Mouse (Mus musculus): Measurements from ENCODE around the gene Acly. TPM values are rescaled to one million over a fixed set of nuclear protein-coding genes. Genes with fewer than 3 reads are reported as not detected.

The Acly gene
- total RNA-seq, 2 experiments from 2014 or later: 127 to 134 TPM

DNA sequence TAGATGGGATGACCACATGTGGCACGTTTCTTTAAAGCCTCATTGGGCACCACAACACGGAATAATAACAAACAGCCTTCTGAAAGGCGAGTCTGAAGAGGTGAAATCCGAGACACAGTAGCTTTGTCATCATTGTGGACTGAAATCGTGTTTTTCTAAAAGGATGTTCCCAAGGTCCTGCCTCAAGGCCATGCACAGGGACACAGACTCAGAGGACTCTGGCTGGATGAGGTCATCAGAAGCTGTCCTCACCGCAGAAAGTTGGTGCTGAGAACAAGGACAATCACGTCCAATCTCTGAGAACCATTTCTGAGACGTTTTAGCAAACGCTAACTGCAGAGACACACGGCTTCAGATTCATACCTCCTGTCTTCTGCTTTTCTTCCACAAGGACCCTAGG is 14.1 kb downstream of the Acly start:
- no peak for DNase-seq (ENCODE audit: low spot score in 2 of 2)

DNA sequence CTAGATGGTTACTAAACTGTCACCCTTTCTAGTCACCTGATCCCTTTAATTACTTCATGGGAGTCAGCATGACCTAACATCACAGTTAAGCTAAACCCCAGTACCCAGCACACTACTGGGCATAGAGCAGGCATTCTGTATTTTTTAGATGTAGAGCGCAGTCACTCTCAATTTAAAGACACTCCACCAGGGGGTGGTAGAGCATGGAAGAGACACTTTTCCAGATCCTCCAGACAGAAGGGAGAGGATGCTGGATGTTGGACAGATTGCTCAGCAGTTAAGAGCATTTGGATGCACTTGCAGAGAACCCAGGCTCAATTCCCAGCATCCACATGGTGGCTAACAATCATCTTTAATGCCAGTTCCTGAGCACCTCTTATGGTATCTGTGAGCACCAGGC is 15.4 kb downstream of the Acly start:
- peak; percentile 51 to 70 for DNase-seq (ENCODE audit: low spot score in 2 of 2)

GRCm38 (mm10) chr11:100510556-100510955 is 17.2 kb downstream of the Acly start:
- no peak for DNase-seq (ENCODE audit: low spot score in 2 of 2)

- no peak for DNase-seq (ENCODE audit: low spot score in 2 of 2)
These were observed 21.8 kb downstream of the Acly start for GRCm38 (mm10) chr11:100505997-100506396.

GRCm38 (mm10) chr11:100504990-100505660 is 22.7 kb downstream of the Acly start:
- DNase-seq (ENCODE audit: low spot score in 2 of 2): no peak

- no peak for DNase-seq (ENCODE audit: low spot score in 2 of 2)
These were observed 26.5 kb downstream of the Acly start for GRCm38 (mm10) chr11:100501321-100501720.

- DNase-seq (ENCODE audit: low spot score in 2 of 2): no peak
These were observed 27.1 kb downstream of the Acly start for GRCm38 (mm10) chr11:100500651-100501050.

- no peak for DNase-seq (ENCODE audit: low spot score in 2 of 2)
These were observed 27.6 kb downstream of the Acly start for GRCm38 (mm10) chr11:100500241-100500640.

DNA sequence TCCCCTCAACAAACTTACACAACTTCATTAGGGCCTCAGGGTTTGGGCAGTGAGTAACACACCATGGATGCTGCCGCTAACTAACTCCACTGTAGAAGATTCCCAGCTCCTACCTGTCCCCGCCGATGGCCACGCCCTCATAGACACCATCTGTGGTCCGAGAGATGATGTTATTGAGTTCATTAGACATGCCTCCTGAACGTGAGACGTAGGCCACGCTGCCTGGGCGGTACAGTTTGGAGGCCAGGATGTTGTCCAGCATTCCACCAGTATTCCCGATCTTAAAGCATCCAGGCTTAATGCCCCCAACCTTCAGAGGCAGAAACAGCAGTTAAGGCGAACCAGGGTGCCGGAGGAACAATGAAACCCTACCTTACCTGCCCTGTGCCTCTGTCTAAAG is 34.0 kb downstream of the Acly start:
- no peak for DNase-seq (ENCODE audit: low spot score in 2 of 2)

- no peak for DNase-seq (ENCODE audit: low spot score in 2 of 2)
These were observed 36.8 kb downstream of the Acly start for GRCm38 (mm10) chr11:100490951-100491350.

- DNase-seq (ENCODE audit: low spot score in 2 of 2): no peak
These were observed 41.8 kb downstream of the Acly start for GRCm38 (mm10) chr11:100485801-100486538.

- DNase-seq (ENCODE audit: low spot score in 2 of 2): no peak
These were observed 43.3 kb downstream of the Acly start for GRCm38 (mm10) chr11:100484461-100484860.

DNA sequence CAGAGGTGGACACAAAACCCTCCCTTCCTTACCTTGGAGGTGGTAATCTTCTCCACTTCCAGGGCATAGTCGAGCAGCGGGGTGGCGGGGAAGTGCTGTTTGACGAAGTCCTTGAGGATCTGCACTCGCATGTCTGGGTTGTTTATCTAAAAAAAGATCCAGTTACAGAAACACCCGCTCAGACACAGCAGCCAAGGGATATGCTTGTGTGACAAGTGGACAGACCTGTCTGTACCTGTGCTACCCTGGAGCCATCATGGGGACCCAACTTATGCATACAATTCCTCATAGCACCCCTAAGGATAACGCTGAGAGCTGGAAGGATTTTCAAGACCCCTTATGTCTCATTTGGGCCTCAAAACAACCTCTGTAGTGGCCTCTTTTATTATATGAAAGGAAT is 48.6 kb downstream of the Acly start:
- DNase-seq (ENCODE audit: low spot score in 2 of 2): no peak

DNA sequence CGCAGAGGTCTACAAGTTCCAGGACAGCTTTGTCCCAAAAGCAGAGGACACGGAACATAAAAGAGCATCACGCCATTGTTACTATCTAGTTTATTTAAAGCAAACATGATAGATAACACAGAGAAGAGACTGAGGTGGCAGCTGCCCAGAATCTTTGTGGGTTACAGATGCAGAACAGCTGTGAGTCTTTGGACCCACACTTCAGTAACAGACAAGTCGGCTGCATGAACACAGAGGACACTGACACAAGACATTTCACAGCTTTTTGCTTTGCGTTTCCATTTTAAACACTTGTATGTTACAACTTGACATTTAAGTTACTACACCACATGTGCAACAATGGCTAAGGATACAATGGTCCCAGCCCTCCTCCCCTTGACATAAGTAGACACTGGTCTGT is 51.5 kb downstream of the Acly start:
- no peak for DNase-seq (ENCODE audit: low spot score in 2 of 2)

DNA sequence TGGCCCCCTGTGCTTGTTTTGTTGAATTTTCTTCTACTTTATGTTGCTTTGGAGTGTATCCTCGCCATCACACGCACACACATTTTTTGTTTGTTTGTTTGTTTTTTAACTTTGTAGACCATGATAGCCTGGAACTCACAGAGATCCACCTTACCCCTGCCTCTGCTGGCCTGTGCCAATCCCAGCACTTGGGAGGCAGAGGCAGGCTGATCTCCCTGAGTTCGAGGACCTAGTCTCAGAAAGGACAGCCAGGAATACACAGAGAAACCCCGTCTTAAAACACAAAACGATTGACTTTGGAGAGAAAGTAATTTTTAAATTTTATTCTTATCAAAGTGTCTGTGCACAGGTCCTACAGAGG is 54.9 kb downstream of the Acly start:
- DNase-seq (ENCODE audit: low spot score in 2 of 2): no peak

DNA sequence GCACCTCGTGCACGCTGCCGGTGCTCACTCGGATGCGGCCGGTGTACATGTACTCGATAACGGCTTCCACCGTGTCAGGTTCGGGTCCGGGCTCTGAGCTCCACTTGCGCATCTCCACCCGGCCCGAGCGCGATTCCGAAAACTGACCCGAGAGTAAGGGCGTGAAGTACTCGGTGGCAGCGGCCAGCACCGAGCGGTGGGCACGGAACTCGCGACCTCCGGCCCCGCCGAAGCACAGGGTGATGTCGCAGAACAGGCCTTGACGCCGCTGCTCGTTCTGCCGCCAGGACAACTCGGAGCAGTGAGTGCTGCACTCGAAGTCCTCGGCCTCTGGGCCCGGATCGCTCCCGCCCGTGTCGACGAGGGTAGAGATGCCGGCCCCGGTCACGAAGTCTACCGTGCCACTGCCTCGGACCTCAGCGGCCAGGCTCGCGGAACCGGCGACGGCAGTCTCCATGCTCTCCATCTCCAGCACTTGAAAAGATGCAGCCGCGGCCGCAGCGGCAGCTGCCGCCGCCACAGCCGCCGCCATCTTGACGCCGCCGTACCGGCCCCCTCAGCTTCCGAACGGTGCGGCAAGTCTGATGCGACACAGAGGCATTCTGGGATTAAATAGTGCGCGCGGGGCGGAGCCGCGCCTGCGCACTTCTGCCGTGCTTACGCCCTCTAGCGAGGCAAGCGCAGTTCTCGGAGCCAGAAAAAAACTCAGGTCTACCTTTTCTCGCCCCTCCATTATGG is 55.4 kb downstream of the Acly start, which contains the start of gene Klhl11:
TSS of gene Klhl11 (minus strand) at position 545 of the 738 bp plus-strand sequence.
- peak; percentile 89 to 94 for DNase-seq (ENCODE audit: low spot score in 2 of 2)

DNA sequence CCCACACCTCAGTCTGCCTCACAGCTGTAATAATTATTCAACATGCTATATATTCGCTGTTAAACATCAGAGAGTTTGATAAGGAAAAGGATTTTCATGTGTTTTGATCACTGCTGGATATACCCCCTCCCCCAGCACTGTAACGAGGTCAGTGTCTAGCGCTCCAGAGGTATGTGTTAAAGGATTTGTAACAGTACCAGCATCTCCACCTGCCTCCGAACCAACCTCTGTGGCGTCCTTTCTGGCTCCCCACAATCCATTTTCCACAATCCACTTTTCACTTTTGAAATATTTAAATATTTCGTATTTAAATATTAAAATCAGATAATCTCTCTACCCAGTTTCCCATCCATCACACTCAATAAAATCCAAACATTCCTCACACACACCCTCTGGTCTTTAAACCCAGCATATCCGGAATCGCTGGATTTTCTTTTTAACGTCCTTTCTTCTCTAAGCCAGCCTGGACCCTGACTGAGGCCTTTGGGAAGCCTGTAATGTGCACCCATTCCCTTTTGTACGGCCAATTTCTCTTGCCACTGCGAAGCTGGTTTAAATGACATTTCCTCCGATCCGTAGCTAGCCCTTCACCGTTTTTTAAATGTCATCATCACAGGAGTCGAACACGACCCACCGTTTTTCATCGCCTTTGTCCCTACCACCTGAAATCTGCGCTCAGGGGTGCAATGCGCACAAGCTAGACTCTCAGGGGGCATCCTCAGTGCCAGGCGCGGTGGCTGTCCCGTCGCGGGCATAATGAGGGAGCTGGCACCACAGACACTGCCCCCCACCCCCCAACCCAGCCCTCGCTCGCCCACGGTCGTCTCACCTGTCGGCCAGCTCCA is 56.2 kb downstream of the Acly start:
- peak; percentile 15 to 28 for DNase-seq (ENCODE audit: low spot score in 2 of 2)

GRCm38 (mm10) chr11:100465833-100466232 is 62.0 kb downstream of the Acly start:
- DNase-seq (ENCODE audit: low spot score in 2 of 2): no peak

DNA sequence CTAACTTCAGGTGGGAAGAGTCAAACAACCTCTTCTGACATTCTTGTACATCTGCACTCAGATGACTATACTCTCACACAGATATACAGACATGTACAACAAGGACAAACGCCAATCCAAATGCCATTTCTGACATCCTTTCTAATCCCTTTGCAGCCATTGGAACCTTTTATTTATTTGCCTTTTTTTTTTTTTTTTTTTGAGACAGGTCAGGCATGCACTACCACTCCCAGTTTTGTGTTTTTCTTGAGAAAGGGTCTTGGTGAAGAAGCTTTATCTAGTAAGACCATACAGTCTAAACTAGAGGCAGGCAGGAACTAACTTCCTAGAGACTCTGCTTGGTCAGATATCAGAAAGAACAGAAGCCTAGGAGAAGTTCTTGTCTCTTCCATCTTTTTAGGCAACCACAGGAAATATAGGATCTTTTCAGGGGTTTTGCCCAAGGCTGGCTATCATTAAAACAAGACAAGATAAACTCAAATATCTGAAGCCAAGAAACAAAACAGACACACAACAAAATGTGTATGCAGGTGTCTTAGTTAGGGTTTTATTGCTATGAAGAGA is 62.5 kb downstream of the Acly start:
- no peak for DNase-seq (ENCODE audit: low spot score in 2 of 2)

DNA sequence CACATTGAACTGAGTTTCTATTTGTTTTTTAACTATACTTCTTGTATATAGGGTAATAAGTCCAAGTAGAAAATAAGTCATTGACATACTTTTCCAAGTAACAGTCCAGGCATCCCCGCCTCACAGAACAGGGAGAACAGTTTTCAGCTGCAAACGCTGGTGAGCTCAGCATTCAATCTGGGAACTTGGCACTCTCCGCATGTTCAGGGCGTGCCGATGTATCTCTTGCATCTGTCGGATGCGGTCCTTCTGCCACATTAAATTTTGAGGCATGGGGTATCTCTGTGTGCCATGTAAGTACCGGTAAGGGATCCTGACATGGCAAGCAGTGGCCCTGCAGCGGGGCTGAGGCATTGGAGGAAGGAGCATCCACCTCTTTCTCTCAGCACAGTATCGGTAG is 65.1 kb downstream of the Acly start:
- peak; percentile 28 to 42 for DNase-seq (ENCODE audit: low spot score in 2 of 2)

GRCm38 (mm10) chr11:100457711-100458110 is 70.1 kb downstream of the Acly start:
- DNase-seq (ENCODE audit: low spot score in 2 of 2): no peak
